Mouse (Mus musculus) heart, embryonic 15.5 days (tissue): ENCODE data around the gene Kcnq5. TPM values are rescaled to one million over a fixed set of nuclear protein-coding genes. Genes with fewer than 3 reads are reported as not detected.

ENCODE experiments used
- ATAC-seq: fragments of 200-750 bp; cut with Nextera tagmentation; replicated peaks from 2 replicates; pipeline ENCODE4 v1.8.0; 2017; ENCODE audit warnings: low read depth, moderate TSS enrichment; ENCODE audit not compliant: insufficient number of reproducible peaks, insufficient read depth, low FRiP score
- H3K27ac ChIP-seq: fragments of 300-500 bp; sonication (generic); 2 replicates; pipeline ENCODE4 v1.5.1; 2015; ENCODE audit warnings: mild to moderate bottlenecking, inconsistent platforms
- H3K27me3 ChIP-seq: fragments of 300-500 bp; sonication (generic); 2 replicates; pipeline ENCODE4 v1.6.1; 2015; ENCODE audit warnings: inconsistent platforms
- H3K36me3 ChIP-seq: fragments of 300-500 bp; sonication (generic); 2 replicates; pipeline ENCODE4 v1.6.1; 2015; ENCODE audit warnings: mild to moderate bottlenecking, inconsistent platforms
- H3K4me1 ChIP-seq: fragments of 300-500 bp; sonication (generic); replicated peaks from 2 replicates; pipeline ENCODE4 v1.6.1; 2015; ENCODE audit warnings: inconsistent platforms
- H3K4me2 ChIP-seq: fragments of 300-500 bp; sonication (generic); 2 replicates; pipeline ENCODE4 v1.6.1; 2015; ENCODE audit warnings: inconsistent platforms, mild to moderate bottlenecking, moderate library complexity
- H3K4me3 ChIP-seq: fragments of 300-500 bp; sonication (generic); 2 replicates; pipeline ENCODE4 v1.5.1; 2015; ENCODE audit warnings: mild to moderate bottlenecking, inconsistent platforms
- H3K9ac ChIP-seq: fragments of 300-500 bp; sonication (generic); 2 replicates; pipeline ENCODE4 v1.6.1; 2015; ENCODE audit warnings: mild to moderate bottlenecking, inconsistent platforms
- H3K9me3 ChIP-seq: fragments of 300-500 bp; sonication (generic); replicated peaks from 2 replicates; pipeline ENCODE4 v1.6.1; 2016; ENCODE audit warnings: inconsistent platforms
- WGBS: fragments of 180-500 bp; shearing (Covaris S2); methylation state at CpG from one replicate; pipeline ENCODE4 v1.1.7; 2015; ENCODE audit warnings: mixed read lengths; 5-methylcytosine and 5-hydroxymethylcytosine counted together
- polyA plus RNA-seq: library from polyadenylated mRNA; unstranded; fragments of >200 nt; fragmentation: Nextera tagmentation; extraction: Ambion mirVana; gene quantifications from 2 replicates; pipeline ENCODE4 v1.2.1, GENCODE M21; 2015

Gene Kcnq5
- polyA plus RNA-seq: 3.0 and 3.2 TPM in 2 replicates

GRCm38 (mm10) chr1:21961251-21962082 lies at the start of gene Kcnq5:
Gene Kcnq5, minus strand, starts transcription at chr1:21961942.
- peak within 1 kb of the TSS; percentile 97 for H3K4me2 ChIP-seq
- peak within 1 kb of the TSS; percentile 88 for H3K27ac ChIP-seq
- H3K9me3 ChIP-seq: no peaks in the 10 kb centered on the region
- peak; percentile 71 for ATAC-seq
- H3K27me3 ChIP-seq: no peaks in the 10 kb centered on the region
- H3K4me1 ChIP-seq: peaks cover 33% of the 10 kb centered on the region
- H3K4me3 ChIP-seq: peak within 1 kb of the TSS; percentile 75
- under 1% methylated on average over 70 of the region's 89 CpGs for WGBS
- H3K36me3 ChIP-seq: no peaks in the 10 kb centered on the region
- peak within 1 kb of the TSS; percentile 76 for H3K9ac ChIP-seq

- H3K27ac ChIP-seq: no peak overlapping the region
- no peak overlapping the region for H3K4me3 ChIP-seq
- no peak overlapping the region for H3K4me2 ChIP-seq
- no peak for ATAC-seq
- H3K9ac ChIP-seq: no peak overlapping the region
- H3K27me3 ChIP-seq: no peaks in the 10 kb centered on the region
- no peaks in the 10 kb centered on the region for H3K36me3 ChIP-seq
- no peaks in the 10 kb centered on the region for H3K4me1 ChIP-seq
- no peaks in the 10 kb centered on the region for H3K9me3 ChIP-seq
Measured at GRCm38 (mm10) chr1:21979755-21980154, 18.0 kb upstream of the Kcnq5 start.

DNA sequence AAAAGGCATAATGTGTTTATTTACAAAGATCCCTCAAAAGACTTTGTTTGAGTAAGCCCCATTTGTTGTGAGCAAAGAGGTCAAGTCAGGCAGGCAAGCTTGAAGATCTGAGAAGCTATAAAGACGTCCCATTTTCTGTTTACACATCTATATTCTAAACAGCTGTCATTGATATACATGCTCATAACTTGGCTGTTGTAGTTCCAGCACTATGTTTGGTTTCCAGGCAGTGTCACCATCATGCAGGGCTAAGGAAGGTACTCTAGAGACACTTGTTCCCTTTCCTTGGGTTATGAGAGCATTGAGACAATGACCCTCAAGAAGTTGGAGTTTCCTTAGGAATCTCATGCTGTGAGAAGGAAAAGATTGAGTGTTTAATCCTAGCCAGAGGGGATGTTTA lies 17.6 kb upstream of the Kcnq5 start:
- WGBS: 76% methylated on average over 1 of the region's 1 CpGs
- H3K4me2 ChIP-seq: no peak overlapping the region

DNA sequence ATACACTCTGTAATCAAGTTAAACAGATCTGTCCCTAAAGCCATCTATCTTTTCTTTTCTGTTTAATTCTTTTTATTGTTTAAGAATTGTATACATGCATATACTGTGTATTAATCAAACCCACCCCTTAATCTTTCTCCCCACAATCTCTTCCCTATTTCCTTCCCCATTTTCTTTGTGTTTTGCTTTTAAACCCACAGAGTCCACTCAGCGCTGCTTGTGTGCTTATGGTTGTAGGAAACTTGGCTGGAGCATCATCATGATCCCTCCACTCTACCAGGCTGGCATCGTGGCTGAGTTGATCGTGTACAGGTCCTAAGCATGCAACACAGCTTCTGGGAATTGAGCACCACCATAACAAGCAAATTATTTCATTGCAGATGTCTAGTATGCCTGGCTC lies 12.3 kb upstream of the Kcnq5 start:
- no peaks in the 10 kb centered on the region for H3K9me3 ChIP-seq
- H3K27ac ChIP-seq: no peak overlapping the region
- H3K4me2 ChIP-seq: no peak overlapping the region
- no peaks in the 10 kb centered on the region for H3K36me3 ChIP-seq
- no peaks in the 10 kb centered on the region for H3K4me1 ChIP-seq
- no peak overlapping the region for H3K9ac ChIP-seq
- no peak for ATAC-seq
- 79% methylated on average over 3 of the region's 3 CpGs for WGBS
- H3K27me3 ChIP-seq: no peaks in the 10 kb centered on the region
- H3K4me3 ChIP-seq: no peak overlapping the region

More for the DNA sequence above, 17.6 kb upstream of the Kcnq5 start:
- H3K9me3 ChIP-seq: no peaks in the 10 kb centered on the region
- H3K36me3 ChIP-seq: no peaks in the 10 kb centered on the region
- H3K27ac ChIP-seq: no peak overlapping the region
- H3K4me1 ChIP-seq: no peaks in the 10 kb centered on the region
- no peaks in the 10 kb centered on the region for H3K27me3 ChIP-seq
- no peak for ATAC-seq
- no peak overlapping the region for H3K4me3 ChIP-seq
- no peak overlapping the region for H3K9ac ChIP-seq

DNA sequence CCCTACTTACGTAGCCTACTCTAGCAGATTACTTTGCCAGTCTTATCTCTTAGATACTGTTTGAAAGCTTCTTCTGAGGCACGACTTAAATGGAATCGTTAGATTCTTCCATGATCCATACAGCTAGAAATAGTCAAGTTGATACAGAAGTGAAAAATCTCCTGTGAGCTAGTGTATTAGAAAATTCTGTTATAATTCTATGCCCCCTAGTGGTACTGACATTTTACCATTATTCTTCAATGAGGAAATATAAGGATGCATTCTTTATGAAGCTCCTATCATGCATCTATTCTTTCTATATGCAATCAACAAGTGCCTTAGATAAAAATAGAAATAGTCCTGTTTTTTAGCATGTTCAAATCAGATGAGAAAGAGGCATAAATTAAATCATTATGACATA lies 5.4 kb upstream of the Kcnq5 start:
- Histone ChIP-seq H3K36me3 (no peaks in the 10 kb centered on the region), H3K9me3 (no peaks in the 10 kb centered on the region), H3K4me3 (no peak overlapping the region), H3K27me3 (no peaks in the 10 kb centered on the region), H3K27ac (no peak overlapping the region), H3K9ac (no peak overlapping the region), H3K4me2 (no peak overlapping the region), H3K4me1 (peaks cover 19% of the 10 kb centered on the region)
- WGBS: 32% methylated on average over 3 of the region's 3 CpGs
- ATAC-seq: no peak

DNA sequence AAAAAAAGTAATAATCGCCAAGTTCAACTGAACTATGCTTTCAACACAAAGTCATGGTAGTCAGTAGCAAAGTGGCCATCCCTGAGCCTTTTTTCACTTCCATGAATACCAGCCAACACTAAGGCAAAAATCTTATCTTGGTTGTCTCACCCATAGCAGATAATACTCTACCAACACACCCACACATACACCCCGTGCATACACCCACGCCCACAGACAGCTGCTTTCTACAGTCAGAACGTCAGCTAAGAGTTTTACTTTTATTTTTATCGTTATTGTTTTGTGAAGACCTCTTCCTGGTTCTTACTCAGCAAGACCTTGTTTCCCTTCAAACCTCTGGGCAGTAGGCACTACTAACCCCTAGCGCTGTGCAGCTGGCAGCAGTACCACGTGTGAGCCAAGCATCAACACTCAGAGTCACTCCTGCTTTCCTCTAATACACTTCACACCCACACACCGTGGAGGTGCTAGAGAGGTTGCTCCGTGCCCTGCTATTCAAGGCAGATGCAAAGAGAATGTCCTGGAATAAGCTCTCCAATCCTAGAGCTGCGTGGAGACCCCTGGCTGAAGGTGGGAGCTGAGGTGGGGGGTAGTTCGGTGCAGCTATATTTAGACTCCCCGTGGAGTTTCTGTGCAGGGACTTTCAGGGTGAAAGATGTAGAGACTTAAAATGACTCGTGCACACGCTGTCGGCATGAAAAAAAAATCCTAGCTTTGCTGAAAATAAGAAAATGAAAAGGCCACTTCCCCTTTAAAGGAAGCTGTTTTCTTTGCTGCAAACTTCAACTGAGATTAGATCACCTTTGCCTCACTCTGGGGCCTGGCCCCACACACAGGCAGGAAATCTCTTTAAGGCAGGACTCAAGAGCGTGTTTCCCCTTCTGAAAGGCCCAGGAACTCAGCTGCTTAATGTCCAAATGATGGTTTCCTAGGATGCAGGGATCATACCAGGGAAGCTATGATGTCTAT lies 1.4 kb upstream of the Kcnq5 start:
- Histone ChIP-seq H3K27me3 (no peaks in the 10 kb centered on the region), H3K9me3 (no peaks in the 10 kb centered on the region), H3K36me3 (no peaks in the 10 kb centered on the region), H3K4me1 (peaks cover 33% of the 10 kb centered on the region), H3K9ac (no peak overlapping the region), H3K4me3 (peak overlapping the region; percentile 75), H3K4me2 (peak overlapping the region; percentile 97), H3K27ac (peak overlapping the region; percentile 8; the same call in 1 of the 2 replicates)
- peak; percentile 16; the same call in 1 of the 2 replicates for ATAC-seq
- 15% methylated on average over 16 of the region's 16 CpGs for WGBS

GRCm38 (mm10) chr1:21962083-21962471 lies 335 bp upstream of the Kcnq5 start:
- ATAC-seq: no peak
- H3K4me3 ChIP-seq: peak overlapping the region; percentile 75
- H3K9me3 ChIP-seq: no peaks in the 10 kb centered on the region
- H3K4me2 ChIP-seq: peak overlapping the region; percentile 97
- H3K27me3 ChIP-seq: no peaks in the 10 kb centered on the region
- WGBS: under 1% methylated on average over 19 of the region's 19 CpGs
- H3K27ac ChIP-seq: peak overlapping the region; percentile 88
- peaks cover 33% of the 10 kb centered on the region for H3K4me1 ChIP-seq
- peak overlapping the region; percentile 76 for H3K9ac ChIP-seq
- H3K36me3 ChIP-seq: no peaks in the 10 kb centered on the region

DNA sequence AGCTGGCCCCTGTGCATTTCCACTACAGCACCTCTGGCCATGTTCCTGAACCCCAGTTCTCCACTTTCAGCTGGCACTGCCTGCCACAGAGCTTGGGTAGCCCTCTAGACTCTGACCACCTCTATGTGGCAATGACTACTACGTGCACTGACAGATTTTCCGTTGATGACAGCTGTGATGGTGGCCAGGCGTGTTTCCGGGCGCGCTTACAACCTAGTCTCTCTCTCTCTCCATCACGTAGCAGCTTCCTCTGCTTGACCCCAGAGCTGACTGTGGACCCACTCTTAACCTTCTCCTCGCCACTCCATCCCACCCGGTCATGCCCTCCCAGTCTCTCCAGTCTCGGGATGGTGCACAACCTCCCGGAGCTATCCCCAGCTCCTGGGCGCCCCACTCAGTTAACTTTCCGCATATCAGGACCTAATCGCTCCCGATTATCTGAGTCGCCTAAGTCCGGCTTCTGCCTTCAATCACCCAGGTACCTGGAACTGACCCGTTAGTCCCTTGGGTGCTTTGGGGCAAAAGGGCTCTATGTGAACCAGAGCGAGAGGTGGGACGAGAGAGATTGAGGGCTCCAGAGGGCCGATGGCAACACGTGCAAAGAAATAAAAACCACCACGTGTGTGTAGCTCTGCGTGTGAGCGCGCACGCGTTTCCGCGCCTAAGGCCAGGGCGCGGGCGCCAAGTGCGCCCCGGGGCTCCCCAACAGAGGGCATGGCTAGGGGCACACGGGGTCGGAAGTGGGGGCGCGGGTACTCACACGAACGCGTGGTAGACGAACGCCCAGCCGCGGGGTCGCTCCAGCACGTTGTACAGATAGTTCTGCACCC lies 1.1 kb downstream of the Kcnq5 start:
- under 1% methylated on average over 48 of the region's 48 CpGs for WGBS
- Histone ChIP-seq H3K4me2 (peak overlapping the region; percentile 97), H3K36me3 (no peaks in the 10 kb centered on the region), H3K27ac (peak overlapping the region; percentile 88), H3K9me3 (no peaks in the 10 kb centered on the region), H3K9ac (peak overlapping the region; percentile 76), H3K4me1 (peaks cover 33% of the 10 kb centered on the region), H3K4me3 (peak overlapping the region; percentile 75), H3K27me3 (no peaks in the 10 kb centered on the region)
- ATAC-seq: peak; percentile 48

- Histone ChIP-seq H3K27me3 (no peaks in the 10 kb centered on the region), H3K4me3 (peak overlapping the region; percentile 75), H3K36me3 (no peaks in the 10 kb centered on the region), H3K4me1 (peaks cover 33% of the 10 kb centered on the region), H3K4me2 (peak overlapping the region; percentile 97), H3K9ac (0 out of 2 replicates have a peak overlapping the region, but pooled peaks have one; percentile 76), H3K9me3 (no peaks in the 10 kb centered on the region), H3K27ac (peak overlapping the region; percentile 88)
- no peak for ATAC-seq
- WGBS: 7% methylated on average over 8 of the region's 8 CpGs
Measured at GRCm38 (mm10) chr1:21959648-21960285, 2.0 kb downstream of the Kcnq5 start.

- H3K9me3 ChIP-seq: no peaks in the 10 kb centered on the region
- WGBS: 40% methylated on average over 4 of the region's 4 CpGs
- no peak overlapping the region for H3K4me2 ChIP-seq
- H3K27ac ChIP-seq: no peak overlapping the region
- no peak for ATAC-seq
- no peak overlapping the region for H3K4me3 ChIP-seq
- no peaks in the 10 kb centered on the region for H3K27me3 ChIP-seq
- no peak overlapping the region for H3K9ac ChIP-seq
- H3K4me1 ChIP-seq: peaks cover 23% of the 10 kb centered on the region
- H3K36me3 ChIP-seq: no peaks in the 10 kb centered on the region
Measured at GRCm38 (mm10) chr1:21958013-21958412, 3.7 kb downstream of the Kcnq5 start.
